Mouse (Mus musculus) myocyte (in vitro differentiated cells): Measurements from ENCODE around the gene Chn2.

Experiments
- CEBPB ChIP-seq: IDR thresholded peaks from 2 replicates; pipeline ENCODE4 v1.6.1; 2011; ENCODE audit warnings: mild to moderate bottlenecking, moderate library complexity; ENCODE audit not compliant: poor library complexity, insufficient read depth, severe bottlenecking
- E2F4 ChIP-seq: IDR thresholded peaks from one replicate; pipeline ENCODE4 v1.6.1; 2011; ENCODE audit warnings: mild to moderate bottlenecking, control low read depth, moderate library complexity; ENCODE audit not compliant: insufficient read depth
- MAX ChIP-seq: IDR thresholded peaks from one replicate; pipeline ENCODE4 v1.6.1; 2011; ENCODE audit warnings: low read depth, mild to moderate bottlenecking, control low read depth
- MYOG ChIP-seq, 3 experiments: IDR thresholded peaks; one replicate each; pipeline ENCODE4 v1.6.1; 2011; ENCODE audit warnings: control low read depth in 2 of 3, low read depth in 2 of 3, mild to moderate bottlenecking in 2 of 3; ENCODE audit not compliant: insufficient read length in 2 of 3, control insufficient read depth in 1 of 3, insufficient read depth in 1 of 3
- POLR2A ChIP-seq: IDR thresholded peaks from one replicate; pipeline ENCODE4 v1.6.1; 2011; ENCODE audit warnings: low read depth, mild to moderate bottlenecking, control low read depth, moderate library complexity; ENCODE audit not compliant: insufficient read length
- POLR2AphosphoS2 ChIP-seq: IDR thresholded peaks from one replicate; pipeline ENCODE4 v1.6.1; 2011; ENCODE audit warnings: low read depth, control low read depth; ENCODE audit not compliant: insufficient read length
- SRF ChIP-seq: IDR thresholded peaks from one replicate; pipeline ENCODE4 v1.6.1; 2011; ENCODE audit warnings: low read depth; ENCODE audit not compliant: control insufficient read depth, insufficient read length
- USF1 ChIP-seq: IDR thresholded peaks from one replicate; pipeline ENCODE4 v1.6.1; 2011; ENCODE audit warnings: low read depth, mild to moderate bottlenecking, control low read depth, moderate library complexity

- TF ChIP-seq USF1 (no peak), POLR2A (no peak), E2F4 (no peak), MAX (no peak), POLR2AphosphoS2 (no peak), SRF (no peak), CEBPB (no peak), MYOG (IDR thresholded peaks at IDR 0.05; ENCODE audit: control insufficient read depth in 1 of 3, insufficient read depth in 1 of 3, insufficient read length in 2 of 3, low read depth in 2 of 3) (no peak)
Observed at GRCm38 (mm10) chr6:54319198-54319597, 279.8 kb downstream of the Chn2 start.
